Mouse (Mus musculus) adrenal gland, postnatal 10 days (tissue): ENCODE results near the gene Cxcr4. TPM values are rescaled to one million over a fixed set of nuclear protein-coding genes. Genes with fewer than 3 reads are reported as not detected.
"Not testable (repeated sequence)": the region's sequence is repeated elsewhere in the genome, so short reads cannot be mapped to it uniquely, and the experiment has no call there.

ENCODE experiments used
- DNase-seq: peaks from one replicate; pipeline ENCODE4 v3.0.0; 2021; ENCODE audit warnings: mixed read lengths
- total RNA-seq, 2 experiments: library from RNA; stranded (reverse); gene quantifications; 2 replicates each; pipeline ENCODE4 v1.2.3; 2021

Cxcr4 gene
- total RNA-seq, 2 experiments from 2014 or later = 39.8 to 49.6 TPM

DNA sequence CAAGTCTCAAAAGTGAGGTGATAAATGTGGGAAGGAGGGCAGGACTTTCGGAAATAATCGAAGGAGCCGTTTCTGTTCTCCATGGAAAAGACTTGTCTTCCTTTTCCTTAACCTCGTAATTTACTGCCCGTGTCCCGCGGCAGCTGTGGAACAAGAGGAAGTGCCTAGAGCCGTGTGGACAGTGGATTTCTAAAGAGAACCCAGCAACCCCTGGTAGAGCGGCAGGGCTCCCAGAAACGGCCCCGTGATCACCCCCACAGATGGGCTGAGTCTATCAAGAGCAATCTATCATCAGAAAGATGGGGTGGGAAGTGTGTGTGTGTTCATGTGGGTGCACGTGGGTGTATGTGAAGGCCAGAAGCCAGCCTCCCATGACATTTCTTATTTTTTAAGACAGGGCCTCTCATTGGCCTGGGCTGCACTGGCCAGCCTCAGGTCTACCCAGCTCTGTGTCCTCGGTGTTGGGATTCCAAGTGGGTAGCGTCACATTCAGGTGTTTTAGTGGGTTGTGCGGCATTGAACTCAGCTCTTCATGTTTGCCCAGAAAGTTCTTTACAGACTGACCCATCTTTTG, 5.2 kb upstream of the Cxcr4 start:
- DNase-seq = no peak

DNA sequence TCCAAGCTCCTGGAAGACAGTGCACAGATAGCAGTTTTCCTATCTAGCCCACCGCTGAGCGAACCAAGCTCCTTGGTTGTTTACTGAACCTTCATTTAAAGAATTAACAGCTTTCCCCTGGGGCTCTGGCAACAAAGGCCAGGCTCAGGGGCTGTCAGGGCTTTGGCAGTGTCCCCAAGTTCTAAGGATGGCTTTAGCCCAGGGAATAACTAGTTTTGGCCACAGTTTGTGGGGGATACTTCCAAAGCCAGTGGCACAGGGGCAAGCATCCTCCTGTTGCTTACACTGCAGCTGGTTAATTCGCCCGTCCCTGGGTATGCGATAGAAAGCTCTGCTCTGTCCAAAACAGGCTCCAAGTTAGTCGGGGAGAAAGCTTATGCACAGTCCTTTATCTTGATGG, 3.4 kb upstream of the Cxcr4 start:
- DNase-seq = no peak

DNA sequence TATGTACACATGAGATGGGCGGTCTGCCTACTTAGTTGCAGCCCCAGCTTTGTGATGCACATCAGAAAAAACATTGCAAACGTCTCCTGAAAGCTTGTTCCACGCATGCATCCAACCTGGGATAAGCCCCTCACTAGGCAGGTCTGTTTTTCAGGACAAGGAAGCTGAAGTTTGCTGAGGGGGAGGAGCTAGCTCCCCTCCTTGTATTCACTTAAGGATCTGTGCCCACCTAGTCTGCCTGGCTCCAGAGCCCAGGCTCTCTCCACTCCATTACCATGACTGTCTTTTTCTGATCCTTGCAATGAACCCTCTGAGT, 3.0 kb upstream of the Cxcr4 start:
- DNase-seq = no peak

DNA sequence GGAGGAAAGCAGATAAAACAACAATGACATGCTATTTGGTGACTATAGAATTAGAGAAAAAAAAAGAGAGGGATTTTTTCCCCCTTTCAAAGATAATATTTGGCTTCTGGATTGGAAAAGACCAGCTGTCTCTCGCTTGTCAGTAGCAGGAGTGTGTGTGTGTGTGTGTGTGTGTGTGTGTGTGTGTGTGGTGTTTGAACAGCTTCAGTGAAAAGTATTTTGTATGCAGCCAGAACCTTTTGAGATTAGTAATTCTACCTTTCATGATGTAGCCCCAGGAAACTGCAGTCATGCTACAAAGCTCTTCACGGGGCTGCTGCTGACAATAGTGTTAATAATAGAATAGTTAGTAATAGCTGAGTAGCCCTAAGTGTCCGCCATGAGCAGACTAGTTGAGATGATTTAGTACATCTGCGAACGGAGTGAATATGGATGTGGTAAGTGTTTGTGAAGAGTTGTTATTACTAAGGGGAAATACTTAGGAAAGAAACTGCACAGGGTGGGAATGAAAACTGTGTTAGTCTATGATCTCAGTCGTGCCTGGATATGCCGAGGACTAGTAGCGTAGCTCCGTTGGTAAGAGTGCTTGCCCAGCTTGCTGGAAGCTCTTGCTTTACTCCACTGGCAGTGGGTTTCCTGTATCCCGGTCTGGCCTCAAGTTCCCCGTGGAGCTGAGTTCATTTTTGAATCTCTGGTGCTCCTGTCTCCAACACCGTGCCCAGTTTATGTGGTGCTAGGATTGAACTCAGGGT, 2.4 kb upstream of the Cxcr4 start:
- DNase-seq = no peak

DNA sequence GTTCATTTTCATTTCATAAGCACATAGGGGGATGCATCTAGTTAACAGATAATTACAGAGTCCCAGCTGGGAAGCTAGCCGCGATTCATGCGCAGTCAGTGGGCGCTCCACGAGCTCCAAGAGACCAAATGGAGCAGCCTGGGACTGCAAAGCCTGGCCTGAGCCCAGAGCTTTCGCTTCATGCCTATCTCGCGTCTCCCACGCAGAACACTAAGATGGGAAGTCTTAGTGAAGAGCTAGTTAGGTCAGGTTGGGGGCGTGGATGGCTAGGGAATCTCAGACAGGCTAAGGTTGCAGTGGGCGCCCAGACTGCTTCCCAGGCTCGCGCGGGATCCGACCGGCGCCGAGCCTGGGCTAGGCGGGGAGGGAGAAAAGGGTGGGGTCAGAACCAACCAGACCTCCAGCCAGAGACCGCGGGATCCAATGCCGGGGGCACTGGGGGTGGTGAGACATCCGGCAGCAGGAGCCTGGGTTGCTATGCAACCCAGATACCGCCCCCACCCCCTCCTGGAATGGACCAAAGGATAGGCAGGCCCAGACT, 938 bp upstream of the Cxcr4 start:
- peak; percentile 51 for DNase-seq

DNA sequence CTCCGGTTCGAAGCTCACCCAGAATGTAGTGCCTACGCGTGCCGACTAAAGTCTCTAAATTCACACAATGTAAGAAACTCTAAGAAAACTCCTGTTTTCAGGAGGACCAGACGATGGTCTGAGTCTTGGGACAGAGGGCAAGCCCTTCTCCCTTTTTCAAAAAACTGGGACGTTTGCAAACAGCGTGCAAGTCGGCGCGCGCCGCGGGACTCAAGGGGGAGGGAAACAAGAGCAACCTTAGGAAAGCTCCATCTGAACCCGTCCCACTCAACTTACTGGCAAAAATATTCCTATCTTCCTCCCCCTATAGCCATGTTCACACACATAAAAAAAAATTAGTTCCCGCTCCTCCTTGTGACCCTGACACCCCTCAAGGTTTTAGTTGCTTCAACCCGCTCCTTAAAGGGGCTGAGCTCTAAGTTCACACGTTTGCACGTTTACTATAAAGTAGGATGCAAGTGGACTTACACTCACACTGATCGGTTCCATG, 327 bp downstream of the Cxcr4 start:
- peak; percentile 43 for DNase-seq

DNA sequence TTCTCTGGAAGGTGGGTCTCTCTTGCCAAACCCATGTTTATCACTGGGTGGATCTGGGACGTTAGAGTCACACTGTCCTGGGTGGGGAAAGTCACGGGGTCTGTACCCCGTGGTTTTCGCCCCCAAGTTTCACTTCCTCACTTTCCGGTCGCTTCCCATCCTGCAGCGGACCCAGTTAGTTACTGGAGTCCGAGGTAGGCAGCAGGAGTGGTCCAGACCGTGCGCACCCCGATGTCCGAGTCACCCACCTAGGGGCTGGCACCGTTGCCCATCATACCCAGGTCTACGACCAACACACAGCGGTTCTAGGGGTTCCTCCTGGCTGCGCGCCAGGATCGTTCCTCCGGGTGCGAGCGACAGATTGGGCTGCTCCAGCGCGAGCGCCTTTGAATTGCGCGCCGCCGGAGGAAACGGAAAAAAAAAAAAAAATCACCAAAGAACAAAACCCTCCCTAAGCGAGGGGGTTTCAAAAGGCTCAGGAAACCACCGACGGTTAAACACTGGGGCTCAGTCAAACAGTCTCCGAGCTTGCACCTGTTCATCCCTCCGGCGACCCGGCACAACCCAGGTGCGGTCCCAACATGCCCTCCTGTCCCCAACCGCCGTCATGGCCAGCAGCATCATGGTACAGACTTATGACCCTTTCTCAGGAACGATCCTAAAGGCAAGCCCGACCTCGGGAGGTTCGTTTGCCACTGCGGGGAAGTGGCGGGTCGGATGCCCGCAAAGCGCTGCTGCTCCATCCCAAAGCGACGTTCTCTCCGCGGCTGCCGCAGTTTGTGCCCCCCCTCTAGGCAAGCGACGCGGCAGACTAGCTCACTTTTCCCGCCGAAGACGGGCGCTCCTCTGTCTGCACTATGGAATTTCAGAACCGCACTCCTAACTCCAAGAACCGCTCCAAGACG, 1.0 kb downstream of the Cxcr4 start:
- peak; percentile 64 for DNase-seq

DNA sequence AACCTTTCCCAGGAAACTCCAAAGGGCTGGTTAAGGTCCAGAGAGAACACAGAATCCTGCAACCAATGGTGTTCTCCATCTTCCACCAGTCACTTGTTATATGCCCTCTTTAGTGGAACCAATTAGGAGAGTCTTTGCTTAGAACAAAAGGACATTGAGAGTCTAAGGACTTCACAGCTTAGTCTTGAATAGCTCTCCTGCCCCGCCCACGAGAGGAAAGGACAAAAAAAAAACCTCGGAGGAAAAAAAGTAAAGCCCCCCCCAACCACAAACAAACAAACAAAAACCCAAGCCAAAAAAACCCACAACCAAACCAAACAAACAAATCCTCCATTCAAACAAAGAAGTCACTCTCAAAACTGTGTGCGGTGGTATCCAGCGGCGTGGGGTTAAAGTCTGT, 2.1 kb downstream of the Cxcr4 start:
- no peak for DNase-seq

DNA sequence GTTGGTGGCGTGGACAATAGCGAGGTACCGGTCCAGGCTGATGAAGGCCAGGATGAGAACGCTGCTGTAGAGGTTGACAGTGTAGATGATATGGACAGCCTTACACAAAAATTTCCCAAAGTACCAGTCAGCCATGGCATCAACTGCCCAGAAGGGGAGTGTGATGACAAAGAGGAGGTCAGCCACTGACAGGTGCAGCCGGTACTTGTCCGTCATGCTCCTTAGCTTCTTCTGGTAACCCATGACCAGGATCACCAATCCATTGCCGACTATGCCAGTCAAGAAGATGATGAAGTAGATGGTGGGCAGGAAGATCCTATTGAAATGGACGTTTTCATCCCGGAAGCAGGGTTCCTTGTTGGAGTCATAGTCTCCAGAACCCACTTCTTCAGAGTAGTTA, 2.6 kb downstream of the Cxcr4 start:
- no peak for DNase-seq

DNA sequence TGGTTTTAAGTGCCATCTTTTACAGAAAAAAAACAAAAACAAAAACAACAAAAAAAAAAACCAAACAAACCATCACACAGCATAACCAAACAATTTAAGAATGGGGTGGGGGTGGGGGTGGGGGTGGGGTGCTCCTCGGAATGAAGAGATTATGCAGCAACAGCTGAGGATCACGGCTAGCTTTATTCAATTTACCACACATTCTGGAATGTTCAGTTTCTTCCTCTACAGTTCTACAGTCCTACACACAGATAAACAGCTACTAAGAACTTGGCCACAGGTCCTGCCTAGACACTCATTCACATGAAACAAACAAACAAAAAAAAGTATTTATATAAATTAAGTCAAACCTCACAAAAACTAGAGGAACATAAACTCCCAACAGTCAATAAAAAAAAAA, 3.8 kb downstream of the Cxcr4 start:
- DNase-seq = no peak

DNA sequence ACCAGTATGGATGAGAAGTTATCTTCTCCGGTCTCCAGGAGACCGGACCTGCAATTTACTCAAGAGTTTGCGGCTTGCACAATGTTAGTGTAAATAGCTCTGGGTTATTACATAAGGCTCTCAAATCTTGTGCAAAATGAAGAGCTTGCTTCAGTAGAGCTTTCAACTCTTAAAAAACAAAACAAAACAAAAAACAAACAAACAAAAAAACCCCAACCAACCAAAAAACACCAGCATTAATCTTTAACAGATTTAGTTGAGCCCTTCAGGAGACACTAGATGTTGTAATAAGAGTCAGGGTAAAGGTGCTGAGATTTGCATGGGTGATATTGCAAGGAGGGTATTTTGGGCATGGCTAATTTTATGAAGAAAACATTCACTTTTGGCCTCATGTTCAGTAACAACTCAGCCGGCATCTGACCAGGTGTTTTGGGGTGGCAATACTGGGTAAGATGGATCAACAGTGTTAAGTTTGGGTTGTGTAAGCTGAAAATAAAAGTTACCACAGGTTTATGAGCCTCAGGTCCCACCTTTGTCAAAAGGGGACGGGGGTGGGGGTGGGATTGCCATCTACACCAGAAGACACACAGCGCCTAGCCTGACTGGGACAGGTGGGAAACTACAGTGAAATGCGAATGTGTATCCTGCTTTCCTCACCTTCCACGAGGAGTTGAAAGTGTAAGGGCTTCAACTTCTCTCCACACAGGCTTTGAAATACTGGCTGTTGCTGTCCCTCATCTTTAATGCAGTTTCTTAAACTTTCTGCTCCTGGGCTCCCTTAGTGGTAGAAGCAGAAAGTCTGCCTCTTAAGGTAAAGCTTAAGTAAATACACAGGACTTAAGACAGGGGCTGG, 4.9 kb downstream of the Cxcr4 start:
- DNase-seq = no peak

DNA sequence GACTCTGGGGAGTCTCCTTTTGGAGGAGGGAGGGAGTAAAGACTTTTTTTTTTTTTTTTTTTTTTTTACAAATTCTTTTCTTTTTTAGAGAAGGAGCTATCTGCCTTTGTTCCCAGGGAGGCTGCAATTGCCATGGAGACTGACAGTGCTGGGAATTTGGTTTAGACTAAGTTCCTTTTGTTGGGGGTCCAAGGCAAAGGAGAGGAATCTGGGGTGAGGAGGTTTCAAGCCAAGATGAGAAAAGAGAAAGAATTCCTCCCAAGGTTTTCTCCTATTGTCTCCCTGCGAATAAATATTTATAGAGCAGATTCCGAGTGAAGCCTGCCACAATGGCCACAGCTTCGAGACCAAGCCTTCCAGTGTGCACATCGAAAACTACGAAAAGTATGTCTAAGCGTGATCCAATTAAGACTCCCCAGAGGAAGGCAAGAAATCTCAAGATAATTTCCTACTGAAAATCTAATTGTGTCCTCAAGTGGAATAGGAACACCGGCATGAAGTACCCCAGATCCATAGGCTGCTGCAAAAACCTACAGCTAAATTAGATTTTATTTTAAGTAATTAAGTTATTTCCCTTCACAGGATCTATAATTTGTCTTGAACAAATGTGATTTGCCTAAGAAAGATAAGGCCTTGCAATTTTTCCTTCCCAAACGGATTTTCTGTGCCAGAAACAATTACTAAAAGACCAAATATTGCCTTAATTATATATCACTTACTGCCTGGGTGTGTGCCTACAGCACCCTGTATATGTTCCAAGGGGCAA, 5.7 kb downstream of the Cxcr4 start:
- no peak for DNase-seq

DNA sequence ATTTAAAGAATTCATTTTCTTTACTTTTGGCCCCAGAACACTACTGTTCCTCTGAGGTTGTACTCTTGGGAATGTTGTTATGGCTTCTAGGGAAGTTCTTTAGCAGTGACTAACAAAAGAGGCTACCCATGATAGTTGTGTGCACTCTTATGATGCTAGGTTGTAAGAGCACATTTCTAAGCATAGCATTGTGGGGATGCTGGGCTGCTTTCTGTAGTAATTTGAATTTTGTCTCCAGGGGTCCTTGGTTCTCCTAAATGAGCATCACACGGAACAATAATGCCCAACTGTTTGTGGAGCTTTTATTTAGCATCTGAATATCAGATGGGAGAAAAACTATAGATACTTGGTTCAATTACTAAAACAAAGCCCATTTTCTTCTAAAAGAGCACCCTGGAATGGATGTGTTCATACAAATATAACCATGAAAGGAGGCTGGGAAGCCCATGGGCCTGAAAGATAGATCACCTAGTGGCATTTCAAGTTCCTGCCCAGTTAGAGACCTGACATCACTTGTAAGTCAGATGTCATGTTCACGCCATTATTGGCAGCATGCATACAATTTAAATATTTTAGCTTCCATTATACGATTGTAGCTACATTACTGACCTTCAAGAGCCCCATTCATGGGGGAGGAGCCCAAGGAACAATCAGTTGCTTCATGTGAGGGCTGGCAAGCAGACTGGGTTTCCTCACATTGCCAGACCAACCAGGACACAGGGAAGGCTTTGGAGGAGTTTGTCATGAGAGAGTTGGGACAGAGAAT, 6.5 kb downstream of the Cxcr4 start:
- peak; percentile 59 for DNase-seq

DNA sequence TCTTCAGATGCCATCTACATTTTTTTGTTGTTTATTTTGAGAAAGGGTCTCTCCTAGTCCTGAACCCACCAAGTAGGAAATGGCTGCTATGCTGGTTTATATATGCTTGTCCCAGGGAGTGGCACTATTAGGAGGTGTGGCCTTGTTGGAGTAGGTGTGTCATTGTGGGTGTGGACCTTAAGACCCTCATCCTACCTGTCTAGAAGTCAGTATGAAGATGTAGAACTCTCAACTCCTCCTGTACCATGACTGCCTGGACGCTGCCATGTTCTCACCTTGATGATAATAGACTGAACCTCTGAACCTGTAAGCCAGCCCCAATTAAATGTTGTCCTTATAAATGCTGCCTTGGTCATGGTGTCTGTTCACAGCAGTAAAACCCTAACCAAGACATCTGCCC, 7.4 kb downstream of the Cxcr4 start:
- DNase-seq = not testable (repeated sequence)

DNA sequence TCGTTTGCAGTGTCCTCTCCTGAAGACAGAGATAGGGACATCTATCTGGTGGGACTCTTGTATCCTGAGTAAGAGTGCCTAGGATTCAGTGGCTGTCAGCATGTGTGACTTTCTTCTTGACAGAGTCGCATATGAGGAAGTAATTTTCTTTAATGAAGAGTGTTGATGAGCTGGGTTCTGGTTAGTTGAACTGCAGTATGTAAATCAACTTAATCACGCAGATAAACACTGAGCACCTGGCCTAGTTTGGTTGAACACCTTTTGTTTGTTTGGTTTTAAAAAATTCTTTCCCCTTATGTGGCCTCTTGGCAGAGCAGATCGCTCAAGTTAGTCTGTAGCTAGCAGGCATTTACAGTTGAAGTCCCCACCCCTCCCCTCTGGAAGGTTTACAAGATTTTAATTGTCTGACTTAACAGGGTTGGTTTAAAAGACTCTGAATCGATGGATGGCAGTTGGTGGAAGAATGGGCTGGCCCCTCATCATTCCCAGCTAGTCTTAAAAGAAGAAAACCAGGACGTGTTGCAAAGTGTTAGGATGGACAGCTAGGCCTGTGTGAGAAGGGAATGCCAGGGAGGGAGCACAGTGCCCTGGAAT, 8.7 kb downstream of the Cxcr4 start:
- DNase-seq = no peak

DNA sequence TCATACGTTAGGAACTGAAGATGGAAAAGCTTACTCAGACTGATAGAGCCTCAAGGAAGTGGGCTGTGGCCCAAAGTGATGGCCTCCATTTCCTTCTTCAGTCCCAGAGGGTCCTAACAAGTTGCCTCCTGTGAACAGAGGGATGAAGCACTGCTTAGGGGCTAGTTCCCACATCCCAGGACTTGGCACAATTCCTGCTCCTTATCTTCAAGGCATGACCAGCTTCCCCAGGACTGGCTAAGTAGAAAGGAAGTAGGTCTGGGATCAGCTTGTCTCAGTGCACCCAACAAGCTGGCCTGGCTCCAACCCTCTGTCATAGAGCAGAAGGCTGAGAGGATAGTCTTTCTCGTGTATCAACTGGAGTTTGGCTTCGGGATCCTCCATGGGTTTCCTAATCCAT, 11.8 kb downstream of the Cxcr4 start:
- no peak for DNase-seq

DNA sequence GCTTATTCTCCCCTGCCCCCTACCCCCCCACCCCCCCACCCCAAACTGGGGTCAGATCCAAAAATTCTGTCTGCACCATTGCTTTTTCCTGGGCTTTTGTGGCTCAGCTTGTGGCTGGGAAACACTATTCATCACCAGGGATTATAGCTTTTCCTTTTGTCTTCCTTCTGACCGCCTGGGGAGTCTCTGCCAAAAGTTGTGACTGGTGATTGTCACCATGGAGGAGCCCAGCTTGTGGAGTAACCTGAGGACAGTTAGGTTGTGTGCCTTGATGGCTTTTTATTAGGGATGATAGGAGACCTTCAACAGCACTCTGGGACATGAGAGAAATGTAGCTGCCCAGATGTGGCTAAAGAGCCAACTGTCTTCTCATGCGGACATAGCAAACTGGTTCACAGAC, 13.6 kb downstream of the Cxcr4 start:
- no peak for DNase-seq

DNA sequence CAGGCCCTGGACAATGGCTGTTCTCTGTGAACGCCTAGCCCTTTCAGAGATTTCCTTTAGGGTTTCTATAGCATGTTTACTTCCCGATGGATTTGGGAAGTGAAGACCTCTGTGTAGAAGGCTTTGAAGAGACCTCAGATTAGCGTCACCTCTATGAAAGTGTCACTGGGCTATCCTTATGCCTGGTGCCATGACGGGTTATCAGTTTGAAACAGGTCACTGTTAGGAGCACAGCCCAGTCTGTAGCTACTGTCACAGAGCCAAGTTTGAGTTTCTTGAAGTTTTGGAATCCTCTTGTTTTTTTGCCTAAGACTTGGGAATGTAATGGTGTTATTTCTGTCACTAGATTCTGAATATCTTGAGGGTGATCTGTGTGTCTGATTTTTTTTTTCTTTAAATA, 17.0 kb downstream of the Cxcr4 start:
- DNase-seq = no peak

DNA sequence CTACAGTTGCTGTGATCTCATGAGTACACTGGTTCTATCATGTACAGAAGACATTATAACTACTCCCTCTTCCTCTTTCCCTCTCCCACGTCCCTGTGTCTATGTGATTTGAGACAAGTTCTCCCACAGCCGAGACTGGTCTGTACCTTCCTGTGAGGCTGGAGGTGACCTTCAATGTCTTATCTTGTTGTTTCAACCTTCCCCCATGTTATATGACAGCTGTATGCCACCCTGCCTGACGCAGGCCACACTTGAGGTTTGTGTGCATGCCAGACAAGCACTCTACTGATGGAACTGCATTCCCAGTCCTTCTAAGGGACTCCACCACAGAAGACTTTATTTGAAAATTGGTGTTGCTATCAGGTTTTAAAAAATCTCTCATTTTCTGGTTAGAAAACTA, 21.1 kb downstream of the Cxcr4 start:
- no peak for DNase-seq
